Mouse (Mus musculus) layer of hippocampus, postnatal 14 days (tissue): ENCODE measurements around the gene Diras2. TPM values are rescaled to one million over a fixed set of nuclear protein-coding genes. Genes with fewer than 3 reads are reported as not detected.

Experiments used
- DNase-seq, 2 experiments: peaks; one replicate each; pipeline ENCODE4 v3.0.0; 2021 to 2022; ENCODE audit warnings: low spot score in 2 of 2, mixed read lengths in 1 of 2
- total RNA-seq, 2 experiments: library from RNA; stranded (reverse); gene quantifications; 2 replicates each; pipeline ENCODE4 v1.2.3; 2021

Diras2 gene
- total RNA-seq, 2 experiments from 2014 or later: 138 to 149 TPM

GRCm38 (mm10) chr13:52469795-52470690, 61.0 kb downstream of the Diras2 start:
- DNase-seq: peak in 1 of 2 experiments; percentile 34

GRCm38 (mm10) chr13:52465141-52465540, 65.9 kb downstream of the Diras2 start:
- DNase-seq: no peak

GRCm38 (mm10) chr13:52459982-52460381, 71.1 kb downstream of the Diras2 start:
- DNase-seq: no peak

- peak; percentile 76 to 85 for DNase-seq
Measured at GRCm38 (mm10) chr13:52457889-52458324, 73.2 kb downstream of the Diras2 start.

- DNase-seq: no peak
Measured at GRCm38 (mm10) chr13:52457177-52457888, 73.7 kb downstream of the Diras2 start.

GRCm38 (mm10) chr13:52455329-52455728, 75.8 kb downstream of the Diras2 start:
- DNase-seq: no peak

GRCm38 (mm10) chr13:52454708-52455250, 76.3 kb downstream of the Diras2 start:
- no peak for DNase-seq

Other genes with a start within 250 kb of the Diras2 start
- 1 to 10 TPM; 4.7 to 5.6 TPM for gene Syk, start 51.9 kb upstream of the Diras2 start, total RNA-seq